Mouse (Mus musculus): ENCODE measurements around the gene Reg1.

DNA sequence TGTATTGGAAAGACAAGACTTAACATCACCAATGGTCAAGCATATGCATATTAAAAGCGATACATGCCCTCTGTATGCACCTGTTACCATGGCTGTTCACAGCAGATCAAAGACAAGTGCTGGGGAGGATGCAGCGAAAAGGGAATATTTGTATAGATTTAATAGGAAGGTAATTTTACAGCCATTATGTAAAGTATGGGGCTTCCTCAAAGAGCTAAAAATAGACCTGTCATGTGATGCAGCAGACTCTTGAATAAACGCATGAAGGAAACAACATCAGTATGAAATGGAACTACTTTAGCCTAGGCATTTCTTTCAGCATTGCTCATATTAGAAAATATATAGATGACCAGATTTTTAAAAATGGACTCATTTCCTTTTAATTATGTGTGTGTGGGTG, 36.9 kb upstream of the Reg1 start:
- TF ChIP-seq CTCF (IDR thresholded peaks at IDR 0.05; ENCODE audit: low read depth, low read length) (no peak), POLR2A (IDR thresholded peaks at IDR 0.05; ENCODE audit: extremely low read depth, insufficient read depth, low read length) (no peak)
